Mouse (Mus musculus): ENCODE results near the gene Olfr64. TPM values are rescaled to one million over a fixed set of nuclear protein-coding genes. Genes with fewer than 3 reads are reported as not detected.

Olfr64 gene
- not detected for total RNA-seq (2023)

GRCm38 (mm10) chr7:103894385-103894784 lies at the start of gene Olfr64:
TSS of gene Olfr64 (minus strand) at chr7:103894485.

GRCm38 (mm10) chr7:103934264-103934663 lies 40.0 kb upstream of the Olfr64 start, which contains the start of gene Olfr632:
TSS of gene Olfr632 (plus strand) at chr7:103934347.

GRCm38 (mm10) chr7:103928525-103928924 lies 34.2 kb upstream of the Olfr64 start, which contains the start of gene Olfr631:
TSS of gene Olfr631 (plus strand) at chr7:103928825.

GRCm38 (mm10) chr7:103903187-103903586 lies 8.9 kb upstream of the Olfr64 start, which contains the start of gene Olfr65:
TSS of gene Olfr65 (plus strand) at chr7:103903487.

GRCm38 (mm10) chr7:103886152-103886551 lies 8.1 kb downstream of the Olfr64 start, which contains the start of gene Olfr66:
TSS of gene Olfr66 (minus strand) at chr7:103886252.

GRCm38 (mm10) chr7:103853090-103853489 lies 41.2 kb downstream of the Olfr64 start, which contains the start of gene Hbb-y:
TSS of gene Hbb-y (minus strand) at chr7:103853216.

GRCm38 (mm10) chr7:103843034-103843433 lies 51.3 kb downstream of the Olfr64 start, which contains the start of gene Hbb-bh1:
TSS of gene Hbb-bh1 (minus strand) at chr7:103843164.

GRCm38 (mm10) chr7:103840268-103840667 lies 54.0 kb downstream of the Olfr64 start, which contains the start of gene Hbb-bh2:
TSS of gene Hbb-bh2 (minus strand) at chr7:103840520.

Other genes starting within 250 kb of the Olfr64 start
- gene Olfr623, start 230.8 kb downstream of the Olfr64 start, total RNA-seq (2023) = not detected
- not detected for gene Olfr624, start 223.3 kb downstream of the Olfr64 start, total RNA-seq (2023)
- not detected for gene Olfr625-ps1, start 211.8 kb downstream of the Olfr64 start, total RNA-seq (2023)
- not detected for gene Olfr243, start 179.8 kb downstream of the Olfr64 start, total RNA-seq (2023)
- not detected for gene Olfr628, start 164.1 kb downstream of the Olfr64 start, total RNA-seq (2023)
- not detected for gene Olfr629, start 149.5 kb downstream of the Olfr64 start, total RNA-seq (2023)
- not detected for gene Olfr630, start 137.2 kb downstream of the Olfr64 start, total RNA-seq (2023)
- gene Olfr69, start 122.9 kb downstream of the Olfr64 start, total RNA-seq (2023) = not detected
- not detected for gene Olfr68, start 114.8 kb downstream of the Olfr64 start, total RNA-seq (2023)
- gene Olfr67, start 102.7 kb downstream of the Olfr64 start, total RNA-seq (2023) = not detected
- 328 TPM for gene Hbb-bt, start 80.5 kb downstream of the Olfr64 start, total RNA-seq (2023)
- gene Hbb-bs, start 66.4 kb downstream of the Olfr64 start, total RNA-seq (2023) = 2,192 TPM
- not detected for gene Hbb-bh2, start 54.0 kb downstream of the Olfr64 start, total RNA-seq (2023)
- not detected for gene Hbb-bh1, start 51.3 kb downstream of the Olfr64 start, total RNA-seq (2023)
- not detected for gene Hbb-y, start 41.3 kb downstream of the Olfr64 start, total RNA-seq (2023)
- not detected for gene Olfr66, start 8.2 kb downstream of the Olfr64 start, total RNA-seq (2023)
- gene Olfr65, start 9.0 kb upstream of the Olfr64 start, total RNA-seq (2023) = not detected
- not detected for gene Olfr631, start 34.3 kb upstream of the Olfr64 start, total RNA-seq (2023)
- not detected for gene Olfr632, start 39.9 kb upstream of the Olfr64 start, total RNA-seq (2023)
- gene Olfr633, start 50.0 kb upstream of the Olfr64 start, total RNA-seq (2023) = not detected
- not detected for gene Olfr635, start 76.7 kb upstream of the Olfr64 start, total RNA-seq (2023)
- not detected for gene Olfr638, start 104.3 kb upstream of the Olfr64 start, total RNA-seq (2023)
- gene Olfr639, start 122.8 kb upstream of the Olfr64 start, total RNA-seq (2023) = not detected
- not detected for gene Olfr640, start 131.1 kb upstream of the Olfr64 start, total RNA-seq (2023)
- gene Olfr641, start 141.0 kb upstream of the Olfr64 start, total RNA-seq (2023) = not detected
- not detected for gene Olfr642, start 158.2 kb upstream of the Olfr64 start, total RNA-seq (2023)
- gene 4930516K23Rik, start 167.0 kb upstream of the Olfr64 start, total RNA-seq (2023) = not detected
- not detected for gene Olfr644, start 177.4 kb upstream of the Olfr64 start, total RNA-seq (2023)
- gene Olfr645, start 191.0 kb upstream of the Olfr64 start, total RNA-seq (2023) = not detected
- gene Olfr646, start 210.4 kb upstream of the Olfr64 start, total RNA-seq (2023) = not detected
- gene Ubqln5, start 235.3 kb upstream of the Olfr64 start, total RNA-seq (2023) = not detected
- gene Olfr643, start 242.9 kb upstream of the Olfr64 start, total RNA-seq (2023) = not detected
- not detected for gene Ubqln3, start 248.8 kb upstream of the Olfr64 start, total RNA-seq (2023)

Data from CD8-positive naive resting alpha-beta T cell, adult 57 days (primary cell).